Mouse (Mus musculus) liver, adult 2 months (tissue): ENCODE results near the gene Dnajb8.

ENCODE experiments used
- CTCF ChIP-seq: fragments of 200-500 bp; IDR thresholded peaks from 2 replicates; pipeline ENCODE4 v1.5.1; 2011; ENCODE audit warnings: low read depth, low read length, control low read depth
- POLR2A ChIP-seq: fragments of 200-500 bp; IDR thresholded peaks from 2 replicates; pipeline ENCODE4 v1.6.1; 2011; ENCODE audit warnings: low read length, control low read depth; ENCODE audit not compliant: insufficient read depth; ENCODE audit errors: extremely low read depth

GRCm38 (mm10) chr6:88235461-88235860, 13.4 kb downstream of the Dnajb8 start:
- TF ChIP-seq CTCF (no peak), POLR2A (no peak)
